Mouse (Mus musculus) central nervous system, embryonic 18 days (tissue): ENCODE data around the gene Asgr2. TPM values are rescaled to one million over a fixed set of nuclear protein-coding genes. Genes with fewer than 3 reads are reported as not detected.

ENCODE experiments used
- polyA plus RNA-seq: library from polyadenylated mRNA; depleted of rRNA; stranded (reverse); fragments of >200 nt; gene quantifications from 2 replicates; pipeline ENCODE4 v1.2.3, GENCODE M21; 2012; rRNA removed

Gene Asgr2
- polyA plus RNA-seq, result 0.28 and 0.35 TPM in 2 replicates

DNA sequence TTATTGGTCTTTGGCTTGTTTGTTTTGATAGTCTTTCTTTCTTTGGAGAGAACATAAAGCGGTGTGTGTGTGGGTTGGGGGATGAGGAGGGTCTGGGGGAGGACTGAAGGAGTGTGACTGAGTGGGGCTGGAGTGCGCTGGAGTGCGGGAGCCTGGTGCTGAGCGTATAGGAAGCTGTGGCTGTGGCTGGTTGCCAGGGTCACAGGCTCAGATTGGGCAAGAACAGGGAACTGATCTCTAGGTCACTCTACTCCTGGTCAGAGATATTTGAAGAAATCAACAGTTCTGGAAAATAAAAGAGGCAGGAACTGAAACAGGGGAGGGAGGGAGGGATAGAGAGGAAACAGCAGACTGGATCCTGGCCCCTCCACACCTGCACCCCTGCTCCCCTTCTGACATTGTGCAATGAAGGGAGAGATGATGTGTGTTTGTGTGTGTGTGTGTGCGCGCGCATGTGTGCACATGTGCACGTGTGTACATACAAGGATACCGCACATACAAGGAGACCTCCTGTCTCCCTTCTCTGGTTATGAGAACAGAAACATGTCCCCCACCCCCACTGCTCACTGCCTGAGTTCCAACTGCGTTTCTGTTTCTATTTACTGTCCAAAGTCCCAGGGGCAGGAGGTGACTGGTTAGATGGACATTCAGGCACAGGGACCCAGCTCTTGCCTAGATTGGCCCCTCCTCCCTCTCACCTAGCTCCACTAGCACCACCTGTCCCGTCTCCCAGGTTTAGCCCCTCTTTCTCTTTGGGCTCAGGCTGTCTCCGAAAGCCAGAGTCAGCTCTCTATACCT, at the start of gene Asgr2:
Gene Asgr2 (plus strand): TSS at position 659 of the 798 bp plus-strand sequence.

DNA sequence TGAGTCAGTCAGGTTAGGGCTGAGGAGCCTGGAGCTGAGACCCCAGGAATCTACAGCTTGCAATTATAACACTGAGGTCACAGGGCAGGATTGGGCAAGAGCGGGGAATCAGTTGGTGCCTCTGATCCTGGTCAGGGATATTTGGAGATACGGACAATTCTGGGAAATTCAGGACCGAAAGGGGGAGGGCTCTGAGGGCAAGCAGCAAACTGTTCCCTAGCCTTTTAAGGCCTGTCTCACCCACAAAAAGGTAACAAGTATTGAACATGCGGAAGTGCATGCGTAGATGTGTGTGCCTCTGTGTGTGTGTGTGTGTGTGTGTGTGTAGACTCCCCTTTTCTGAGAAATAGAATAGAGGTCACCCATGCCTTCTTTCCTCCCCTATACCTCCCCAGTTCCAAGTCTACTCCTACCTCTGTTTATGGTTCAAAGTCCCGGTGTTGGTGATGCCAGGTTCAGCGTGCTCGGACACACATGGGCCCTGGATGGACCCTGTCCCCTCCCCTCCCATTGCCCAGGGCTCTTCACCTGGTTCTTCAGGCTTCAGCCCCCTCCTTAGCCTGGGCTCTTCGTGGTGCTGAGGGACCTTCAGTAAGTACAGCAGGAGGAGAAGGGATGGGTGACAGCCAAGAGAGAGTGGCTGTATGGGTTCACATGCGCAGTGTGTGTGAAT, 38.4 kb upstream of the Asgr2 start, which contains the start of gene Asgr1:
Gene Asgr1 (plus strand): TSS at position 188 of the 673 bp plus-strand sequence.

DNA sequence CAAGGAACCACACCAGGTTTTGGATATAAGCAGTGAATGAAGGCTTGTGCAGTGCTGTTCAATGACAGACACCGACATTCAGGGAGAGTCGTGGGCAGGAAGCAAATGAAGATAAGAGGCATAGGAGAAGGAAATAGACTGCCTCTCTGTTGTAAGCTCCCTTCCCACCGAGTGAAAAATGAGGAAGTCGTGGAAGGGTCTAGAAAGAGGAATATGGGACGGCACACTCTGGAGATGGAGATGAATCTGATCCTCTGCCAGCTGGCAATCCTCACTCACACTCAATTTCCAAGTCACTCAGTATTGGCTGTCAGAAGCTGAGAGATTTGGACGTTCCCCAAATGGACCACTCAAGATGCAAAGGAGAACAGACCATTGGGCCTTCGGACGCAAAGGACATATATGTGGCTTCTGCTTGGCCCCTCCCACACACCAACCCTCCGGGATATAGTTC, 37.5 kb downstream of the Asgr2 start, which contains the start of gene Mgl2:
Gene Mgl2 (plus strand): TSS at position 404 of the 454 bp plus-strand sequence.

Other genes starting within 250 kb of the Asgr2 start
- 73.6 and 80.2 TPM in 2 replicates for gene Plscr3, start 246.3 kb upstream of the Asgr2 start, polyA plus RNA-seq
- gene Tnk1, start 233.9 kb upstream of the Asgr2 start, polyA plus RNA-seq, result 0.04 and 0.18 TPM in 2 replicates
- not detected in 2 replicates for gene Tmem95, start 214.6 kb upstream of the Asgr2 start, polyA plus RNA-seq
- 1.2 TPM in 2 replicates for gene Kctd11, start 211.2 kb upstream of the Asgr2 start, polyA plus RNA-seq
- gene Acap1, start 197.1 kb upstream of the Asgr2 start, polyA plus RNA-seq, result 0.61 and 0.68 TPM in 2 replicates
- 5.3 and 5.6 TPM in 2 replicates for gene 2810408A11Rik, start 191.7 kb upstream of the Asgr2 start, polyA plus RNA-seq
- 111 and 113 TPM in 2 replicates for gene Neurl4, start 191.6 kb upstream of the Asgr2 start, polyA plus RNA-seq
- 60.8 and 63.8 TPM in 2 replicates for gene Gps2, start 178.8 kb upstream of the Asgr2 start, polyA plus RNA-seq
- gene Eif5a, start 170.7 kb upstream of the Asgr2 start, polyA plus RNA-seq, result 777 and 816 TPM in 2 replicates
- 48.3 and 53.7 TPM in 2 replicates for gene Ybx2, start 156.8 kb upstream of the Asgr2 start, polyA plus RNA-seq
- 3.7 and 4.9 TPM in 2 replicates for gene Slc2a4, start 144.5 kb upstream of the Asgr2 start, polyA plus RNA-seq
- gene Cldn7, start 127.9 kb upstream of the Asgr2 start, polyA plus RNA-seq, result 0.21 and 2.5 TPM in 2 replicates
- 93.3 and 102 TPM in 2 replicates for gene Ctdnep1, start 111.5 kb upstream of the Asgr2 start, polyA plus RNA-seq
- 151 and 159 TPM in 2 replicates for gene Elp5, start 110.1 kb upstream of the Asgr2 start, polyA plus RNA-seq
- gene Gabarap, start 101.5 kb upstream of the Asgr2 start, polyA plus RNA-seq, result 412 and 425 TPM in 2 replicates
- 41.8 and 47.6 TPM in 2 replicates for gene Phf23, start 96.9 kb upstream of the Asgr2 start, polyA plus RNA-seq
- 26.9 and 34.5 TPM in 2 replicates for gene Dvl2, start 92.0 kb upstream of the Asgr2 start, polyA plus RNA-seq
- 46.1 and 54.7 TPM in 2 replicates for gene Acadvl, start 77.2 kb upstream of the Asgr2 start, polyA plus RNA-seq
- gene Dlg4, start 75.7 kb upstream of the Asgr2 start, polyA plus RNA-seq, result 242 and 275 TPM in 2 replicates
- gene Asgr1, start 38.6 kb upstream of the Asgr2 start, polyA plus RNA-seq, result 3.4 and 3.5 TPM in 2 replicates
- gene Mgl2, start 37.7 kb downstream of the Asgr2 start, polyA plus RNA-seq, result 0.74 and 0.91 TPM in 2 replicates
- 0.93 and 1.1 TPM in 2 replicates for gene Clec10a, start 63.6 kb downstream of the Asgr2 start, polyA plus RNA-seq
- 16.9 and 18.9 TPM in 2 replicates for gene Slc16a11, start 120.1 kb downstream of the Asgr2 start, polyA plus RNA-seq
- gene Slc16a13, start 128.4 kb downstream of the Asgr2 start, polyA plus RNA-seq, result 10.1 and 12.7 TPM in 2 replicates
- 5.1 and 5.5 TPM in 2 replicates for gene Bcl6b, start 137.2 kb downstream of the Asgr2 start, polyA plus RNA-seq
- gene 0610010K14Rik, start 145.3 kb downstream of the Asgr2 start, polyA plus RNA-seq, result 150 and 160 TPM in 2 replicates
- gene Gm21988, start 147.2 kb downstream of the Asgr2 start, polyA plus RNA-seq, result 12.2 and 12.8 TPM in 2 replicates
- gene Rnasek, start 147.2 kb downstream of the Asgr2 start, polyA plus RNA-seq, result 122 and 145 TPM in 2 replicates
- gene Alox12, start 162.7 kb downstream of the Asgr2 start, polyA plus RNA-seq, result 0.45 and 0.60 TPM in 2 replicates
- gene Alox12e, start 230.0 kb downstream of the Asgr2 start, polyA plus RNA-seq, result 0.03 TPM in 1 of 2 replicates, not detected in the other